Mouse (Mus musculus) regulatory T cell (primary cell): ENCODE data around the gene Kcnh5.

Experiments
- in situ Hi-C: fragments of 300-600 bp; cut with MboI, MseI; formaldehyde crosslinking; loops from one replicate; pipeline ENCODE4 v1.15.1; 2025; ENCODE audit warnings: high pct_unique_total_duplicates

Gene Kcnh5

DNA sequence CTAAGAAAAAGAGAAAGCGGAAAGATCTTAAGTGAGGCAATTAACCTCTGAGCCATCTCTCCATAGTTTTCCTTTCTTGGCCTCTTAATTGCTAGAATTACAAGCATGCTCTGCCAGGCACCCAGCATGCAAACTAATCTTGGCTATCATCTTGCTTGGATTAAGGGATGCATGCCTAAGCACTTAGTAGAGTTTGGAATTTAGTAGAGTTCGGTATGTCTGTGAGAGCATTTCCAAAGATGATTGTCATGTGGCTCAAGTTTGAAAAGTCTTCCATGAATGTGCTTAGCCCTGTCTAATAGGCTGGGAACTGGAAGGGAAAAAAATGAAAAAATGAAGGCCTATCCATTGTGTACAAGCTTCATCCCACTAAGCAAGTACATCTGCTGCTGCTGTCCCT is 224.5 kb downstream of the Kcnh5 start:
- in situ Hi-C loops = no loop called here

DNA sequence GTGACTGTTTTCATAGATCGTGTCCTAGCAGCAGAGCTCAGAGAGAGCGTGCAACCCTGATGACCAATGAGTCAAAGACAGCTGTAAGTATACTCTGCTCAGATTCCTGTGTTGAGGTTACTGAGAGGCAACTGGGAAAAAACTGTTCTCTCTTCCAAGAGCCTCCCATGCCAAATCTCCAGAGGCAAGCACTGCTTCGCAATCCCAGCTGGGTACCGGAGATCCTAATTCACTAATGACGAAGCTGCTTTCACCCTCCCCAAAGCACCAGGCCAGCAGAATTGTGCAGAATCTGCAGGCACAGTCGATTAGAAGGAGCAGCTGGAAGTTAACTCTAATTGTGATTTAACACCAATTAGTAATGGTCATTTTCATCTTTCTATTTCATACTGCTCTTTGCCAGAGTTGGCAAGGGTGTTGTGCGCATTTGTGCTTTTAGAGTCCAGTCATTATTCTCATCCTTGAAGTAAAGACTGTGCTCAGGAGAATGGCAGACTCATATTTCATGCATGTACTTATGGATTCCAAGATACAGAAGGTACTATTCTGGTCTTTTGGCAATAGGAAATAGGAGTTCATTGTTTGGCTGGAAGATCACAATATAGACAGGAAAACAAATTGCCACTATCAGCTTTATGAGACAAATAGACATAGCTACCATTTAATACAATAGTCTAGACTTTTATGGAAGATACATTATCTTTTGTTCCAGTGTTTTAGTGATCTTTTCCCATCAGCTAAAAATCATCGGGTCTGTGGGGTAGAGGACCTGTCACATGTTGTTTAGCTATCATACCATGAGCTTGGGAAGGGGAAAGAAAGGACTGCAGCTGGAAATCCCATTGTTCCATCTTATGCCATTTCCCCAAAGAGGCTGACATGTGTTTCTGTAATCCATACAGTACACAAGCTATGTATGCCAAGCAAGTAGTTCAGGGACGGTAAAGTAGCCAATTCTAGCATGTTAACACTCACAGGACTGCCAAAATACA is 225.7 kb downstream of the Kcnh5 start:
- in situ Hi-C loops = no loop called here

DNA sequence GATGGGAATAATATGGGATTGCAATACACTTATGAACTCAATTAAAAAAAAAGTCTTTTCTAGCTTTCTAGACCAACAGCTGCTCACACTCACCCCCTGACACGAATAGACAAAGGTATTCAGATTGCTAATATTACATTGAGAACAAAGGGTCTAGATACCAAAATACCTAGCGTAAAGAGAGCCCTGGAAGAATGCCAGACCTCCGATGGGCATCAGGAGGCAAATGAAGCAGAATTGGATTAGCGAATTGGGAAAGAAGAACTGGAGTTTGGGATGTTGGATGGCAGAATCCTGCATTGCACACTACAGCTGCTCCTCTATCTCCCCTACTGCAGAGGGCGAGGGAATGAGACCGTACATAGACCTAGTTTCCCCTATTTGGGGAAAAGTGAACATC is 275.8 kb downstream of the Kcnh5 start:
- in situ Hi-C loops = no loop called here

DNA sequence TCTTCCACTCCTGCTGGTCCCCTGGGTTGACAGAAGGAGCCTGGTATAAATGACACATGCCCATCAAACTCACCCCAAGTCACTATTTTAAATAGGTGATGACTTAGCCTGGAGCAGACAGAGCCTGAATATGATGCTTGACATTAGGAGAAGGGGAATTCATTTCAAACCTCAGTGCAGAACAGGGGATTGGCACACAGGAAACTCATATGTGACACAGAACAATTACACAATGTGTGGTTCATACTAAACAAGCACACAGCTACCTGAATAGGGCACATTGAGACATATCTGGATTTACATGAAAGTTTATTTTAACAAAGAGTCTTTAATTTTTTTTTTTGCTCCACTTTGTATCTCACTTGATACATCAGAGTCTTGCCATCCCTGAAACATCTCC is 276.4 kb downstream of the Kcnh5 start:
- in situ Hi-C loops = no loop called here

DNA sequence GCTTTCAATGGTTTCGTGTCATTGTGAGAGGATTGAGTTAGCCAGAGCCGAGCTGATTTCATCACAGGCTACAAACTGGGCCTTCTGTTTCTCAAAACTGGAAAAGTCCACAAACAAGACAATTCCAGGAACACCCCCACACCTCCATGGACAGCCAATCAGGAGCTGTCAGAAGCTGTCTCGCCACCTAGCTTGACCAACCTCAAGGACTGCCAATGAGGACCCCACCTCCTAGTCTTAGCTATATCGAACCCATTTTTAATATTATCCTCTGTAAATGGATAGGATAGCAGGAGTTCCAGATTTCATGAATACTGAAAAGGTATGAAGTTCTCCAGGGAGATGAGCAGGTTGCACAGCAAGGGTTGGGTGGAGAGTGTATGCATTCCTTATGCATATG is 278.1 kb downstream of the Kcnh5 start:
- in situ Hi-C loops = no loop called here

DNA sequence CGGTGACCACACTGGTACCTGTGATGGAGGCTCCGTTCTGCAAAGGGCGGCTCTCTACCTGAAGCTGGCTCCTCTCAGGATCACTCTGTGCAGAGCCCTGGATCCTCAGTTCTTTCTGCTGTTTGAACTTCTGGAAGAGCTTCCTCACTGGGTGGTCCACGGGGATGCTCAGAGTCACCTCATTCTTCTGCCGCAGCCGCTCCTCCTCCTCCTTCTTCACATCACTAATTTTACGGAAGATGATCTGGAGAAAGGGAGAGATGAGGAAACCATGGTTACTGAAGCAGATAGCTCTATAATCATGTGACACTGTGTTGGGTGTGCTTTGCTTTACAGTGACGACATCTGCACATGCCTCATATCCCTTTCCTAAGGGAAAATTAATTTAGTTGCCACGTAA is 278.9 kb downstream of the Kcnh5 start:
- in situ Hi-C loops = no loop called here

DNA sequence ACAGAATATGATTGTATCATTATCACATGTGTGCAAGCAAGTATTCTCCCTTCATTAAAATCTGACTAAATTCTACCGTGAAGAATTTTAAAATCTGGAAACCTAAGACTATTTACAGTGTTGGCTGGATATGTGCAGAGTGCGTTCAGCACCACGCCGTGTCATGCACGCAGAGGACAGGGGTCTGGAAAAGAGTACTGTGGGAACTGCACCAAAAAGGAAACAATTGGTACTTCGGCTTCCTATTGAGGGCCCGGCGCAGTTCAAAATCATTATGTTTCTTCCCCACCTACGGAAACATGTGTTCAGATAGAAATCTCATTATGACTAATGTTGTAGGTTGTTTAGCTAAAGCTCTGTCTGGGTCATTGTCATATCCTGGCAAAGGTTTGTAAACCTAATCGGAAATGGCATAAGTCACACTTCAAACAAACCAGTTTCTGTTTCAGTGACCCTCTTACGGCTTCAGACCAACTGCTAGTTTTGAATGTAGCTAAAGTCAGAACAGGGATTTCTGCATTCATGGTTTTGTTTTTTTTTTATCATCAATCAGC is 282.2 kb downstream of the Kcnh5 start:
- in situ Hi-C loops = no loop called here

DNA sequence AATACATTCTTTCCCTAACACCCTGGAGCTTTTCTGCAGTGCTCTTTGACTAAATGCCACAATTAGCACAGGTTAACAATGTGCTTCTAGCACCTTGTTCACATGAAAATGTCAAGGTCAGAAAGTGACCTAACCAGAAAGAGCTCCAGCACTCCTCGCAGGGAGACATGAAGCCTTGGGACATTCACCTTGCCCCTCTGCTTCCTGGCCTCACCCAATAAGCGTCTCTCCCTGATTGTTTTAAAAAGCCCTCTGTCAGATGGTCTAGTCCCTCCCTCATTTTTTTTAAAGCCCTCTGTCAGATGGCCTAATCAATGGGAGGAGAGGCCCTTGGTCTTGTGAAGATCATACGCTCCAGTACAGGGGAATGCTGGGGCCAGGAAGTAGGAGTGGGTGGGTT is 287.7 kb downstream of the Kcnh5 start:
- in situ Hi-C loops = no loop called here

DNA sequence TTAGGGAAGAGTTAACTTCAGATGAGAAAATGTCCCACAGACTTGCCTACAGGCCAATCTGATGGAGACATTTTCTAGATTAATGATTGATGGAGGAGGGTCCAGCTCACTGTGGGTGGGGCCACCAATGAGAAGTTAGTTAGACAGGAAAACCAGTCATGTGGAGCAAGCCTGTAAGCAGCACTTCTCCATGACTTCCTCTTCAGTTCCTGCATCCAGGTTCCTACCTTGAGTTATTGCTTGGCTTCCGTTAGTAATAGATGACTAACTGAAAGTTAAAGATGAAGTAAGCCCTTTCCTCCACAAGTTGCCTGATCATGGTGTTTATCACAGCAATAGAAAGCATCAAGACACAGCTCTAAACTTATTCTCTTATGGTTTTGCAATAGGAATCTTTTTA is 290.1 kb downstream of the Kcnh5 start:
- in situ Hi-C loops = no loop called here

DNA sequence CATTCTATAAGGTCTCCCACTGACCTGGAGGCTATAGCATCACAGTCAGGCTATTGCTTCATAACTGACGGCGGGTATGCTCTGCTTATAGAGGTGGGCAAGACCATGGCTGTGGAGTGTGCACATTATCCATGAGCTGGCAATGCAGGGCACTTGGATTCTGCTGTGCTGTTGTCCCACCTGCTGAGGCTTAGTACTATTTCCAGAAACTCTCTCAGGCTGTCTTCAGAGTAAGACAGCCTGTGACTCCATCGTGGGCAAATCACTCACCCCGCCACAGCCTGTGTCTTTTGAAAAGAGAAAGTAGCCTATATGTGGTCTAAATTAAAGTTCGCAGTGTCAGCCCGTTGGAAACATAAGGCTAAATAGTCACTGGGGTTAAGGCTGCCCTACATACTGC is 295.8 kb downstream of the Kcnh5 start:
- in situ Hi-C loops = no loop called here

DNA sequence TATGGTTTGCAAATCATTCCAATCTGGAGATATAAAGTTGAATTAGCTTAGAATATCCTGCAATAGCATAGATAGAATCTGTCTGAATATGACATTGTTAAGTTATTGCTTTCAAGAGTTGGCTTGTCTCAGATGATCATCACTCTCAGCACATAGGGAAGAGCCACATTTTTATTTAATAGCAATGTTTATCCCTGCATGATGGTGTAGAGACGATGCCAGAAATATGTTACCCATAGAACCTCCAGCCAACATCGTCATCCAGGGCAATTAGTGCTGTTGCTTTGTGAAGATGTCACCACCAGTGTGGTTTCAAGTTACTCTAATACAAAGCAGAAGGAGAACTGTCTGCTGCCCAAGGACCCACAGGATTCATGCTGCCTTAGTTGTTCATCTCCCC is 321.5 kb downstream of the Kcnh5 start:
- in situ Hi-C loops = no loop called here

DNA sequence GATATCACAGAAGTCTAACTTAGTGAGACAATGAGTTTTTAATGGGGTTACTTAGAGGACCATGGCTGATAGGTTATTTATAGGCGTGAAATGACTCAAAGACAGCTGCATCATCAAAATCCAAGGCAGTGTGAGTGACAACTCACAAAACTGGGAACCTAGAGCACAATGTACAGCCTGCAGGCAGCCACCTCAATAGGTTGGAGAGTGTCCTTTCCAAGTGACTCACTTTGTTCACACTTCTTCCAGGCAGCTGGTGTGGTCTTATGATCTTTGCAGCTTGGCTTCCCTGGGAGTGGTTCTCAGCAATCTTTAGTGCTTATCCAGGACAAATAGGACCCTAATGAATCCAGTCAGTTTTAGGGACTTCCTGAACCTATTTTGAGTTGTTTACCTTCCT is 322.9 kb downstream of the Kcnh5 start:
- in situ Hi-C loops = no loop called here

DNA sequence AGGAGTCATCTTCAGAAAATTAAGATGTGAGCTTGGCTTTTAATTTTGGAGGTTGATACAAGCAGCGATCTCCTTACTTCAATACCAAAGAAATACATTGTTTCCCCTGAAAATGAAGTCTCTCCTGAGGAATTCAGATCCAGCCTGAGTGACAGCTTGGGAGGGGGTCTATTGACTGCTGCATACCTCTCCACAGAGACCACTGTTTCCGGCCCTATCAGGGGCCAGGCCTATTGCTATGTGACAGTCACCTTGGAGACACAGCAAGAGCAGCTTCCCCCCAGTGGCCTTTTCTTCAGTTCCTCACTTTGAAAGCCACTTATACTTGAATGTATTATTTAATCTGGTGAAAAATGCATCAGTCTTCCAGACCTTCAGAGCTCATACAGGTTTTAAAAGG is 326.8 kb downstream of the Kcnh5 start:
- in situ Hi-C loops = no loop called here

DNA sequence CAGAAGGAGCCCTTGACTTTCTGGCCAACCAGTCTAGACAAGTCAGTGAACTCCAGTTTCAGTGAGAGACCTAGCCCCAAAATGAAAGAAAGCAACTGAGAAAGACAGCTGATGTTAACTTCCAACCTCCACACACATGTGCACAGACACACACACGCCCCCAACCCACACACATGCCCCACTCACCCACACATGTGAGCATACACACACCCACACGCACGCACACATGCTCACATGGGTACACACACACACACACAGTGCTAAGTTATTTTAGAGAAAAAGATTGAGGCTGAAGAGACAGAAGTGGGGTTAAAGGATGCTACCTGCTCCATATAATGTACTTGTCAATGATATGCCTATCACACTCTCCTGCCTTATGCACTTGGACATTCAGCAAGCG is 327.2 kb downstream of the Kcnh5 start:
- in situ Hi-C loops = no loop called here

DNA sequence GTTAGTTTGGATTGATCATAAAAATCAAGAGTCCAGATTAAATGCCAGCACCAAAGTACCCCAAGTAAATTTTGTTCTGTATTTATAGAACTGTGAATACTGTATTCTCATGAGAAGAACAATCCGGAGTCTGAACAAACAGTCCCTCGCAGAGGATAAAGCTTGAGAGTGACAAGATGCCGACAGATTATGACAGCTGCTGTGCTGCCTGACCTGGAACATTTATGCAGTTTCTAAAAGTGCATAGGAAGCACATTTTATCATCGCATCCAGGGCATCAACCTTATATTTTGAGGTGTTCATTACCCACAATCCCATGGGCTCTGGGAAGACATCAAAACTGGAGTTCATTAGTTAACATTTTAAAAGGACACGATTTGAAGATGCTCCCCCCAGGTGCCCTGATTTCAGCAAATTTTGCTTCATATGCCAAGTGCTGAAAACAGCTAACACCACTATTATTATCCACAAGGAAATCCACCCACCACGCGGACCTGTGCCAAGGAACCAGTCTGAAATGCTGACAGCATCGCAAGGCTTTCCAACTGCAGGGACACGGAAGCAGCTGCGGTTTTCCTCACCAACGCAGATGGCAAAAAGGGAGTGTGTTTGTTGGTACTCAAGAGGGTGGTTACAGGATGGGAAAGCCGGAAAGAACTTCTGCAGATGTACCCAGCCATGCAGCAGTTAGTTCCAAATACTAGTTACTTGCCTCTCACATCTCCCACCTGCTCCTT is 328.4 kb downstream of the Kcnh5 start:
- in situ Hi-C loops = no loop called here
